Mouse (Mus musculus): ENCODE results near the gene Tmem262. TPM values are rescaled to one million over a fixed set of nuclear protein-coding genes. Genes with fewer than 3 reads are reported as not detected.

Tmem262 gene
- polyA plus RNA-seq, 2 experiments = 0.20 TPM; not detected in 1

DNA sequence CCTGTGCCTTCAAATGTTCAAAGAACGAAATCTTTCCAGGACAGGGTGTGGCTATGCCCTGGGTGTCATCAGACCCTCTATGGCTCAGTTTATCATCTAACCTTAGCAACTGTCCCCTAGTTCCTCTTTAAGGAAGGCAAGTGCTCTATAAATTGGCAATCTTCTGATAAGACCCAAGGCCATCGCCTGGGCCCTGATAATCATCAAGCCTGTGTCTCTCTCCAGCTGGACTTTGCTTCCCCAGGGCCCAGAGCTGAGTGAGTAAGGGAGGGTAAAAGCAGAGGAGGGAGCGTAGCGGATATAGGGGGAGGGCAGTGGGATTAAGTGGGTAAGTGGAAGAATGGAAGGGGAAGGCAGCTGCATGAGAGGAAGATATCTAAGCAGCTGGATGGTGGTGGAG is 24.6 kb downstream of the Tmem262 start:
- WGBS = 71% methylated on average over 4 of the region's 4 CpGs
- Histone ChIP-seq H3K27ac (replicated peaks; ENCODE audit: low read depth, low read length) (no peak overlapping the region), H3K27me3 (ENCODE audit: control insufficient read depth, insufficient read depth, low read length) (no peaks in the 10 kb centered on the region), H3K4me1 (ENCODE audit: control insufficient read depth, insufficient read depth, low read length) (no peaks in the 10 kb centered on the region), H3K4me2 (replicated peaks; ENCODE audit: low read depth, low read length, severe bottlenecking) (no peak overlapping the region), H3K36me3 (ENCODE audit: control insufficient read depth, insufficient read depth, low read length) (no peaks in the 10 kb centered on the region), H3K4me3 (replicated peaks; ENCODE audit: low read length) (no peak overlapping the region), H3K9me3 (ENCODE audit: control insufficient read depth, low read length) (no peaks in the 10 kb centered on the region), H3K9ac (ENCODE audit: low read depth, low read length, severe bottlenecking) (no peak overlapping the region)
- no peak for ATAC-seq (ENCODE audit: low FRiP score, low read depth)
- no peak for DNase-seq (ENCODE audit: low spot score)
- no peak for TF ChIP-seq POLR2A (IDR thresholded peaks at IDR 0.05; ENCODE audit: borderline replicate concordance, extremely low read depth, insufficient read depth, insufficient read length)

DNA sequence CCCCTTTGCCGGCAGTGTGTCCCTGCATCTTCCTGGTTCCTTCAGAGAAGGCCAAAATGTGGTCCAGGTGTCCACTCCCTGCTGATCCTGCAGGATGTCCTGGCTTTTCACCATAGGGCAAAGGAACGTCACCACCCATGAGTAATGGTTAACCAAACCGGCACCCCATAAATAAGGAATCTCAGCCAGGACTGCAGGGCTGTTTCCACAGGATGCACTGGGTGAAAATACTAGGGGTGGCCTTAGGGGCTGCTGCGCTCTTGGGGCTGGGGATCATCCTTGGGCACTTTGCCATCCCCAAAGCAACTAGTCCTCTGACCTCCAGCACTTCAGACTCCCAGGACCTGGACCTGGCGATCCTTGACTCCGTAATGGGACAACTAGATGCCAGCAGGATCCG is 25.8 kb downstream of the Tmem262 start, which contains the start of gene Naaladl1:
Gene Naaladl1 (plus strand): TSS at position 197 of the 400 bp plus-strand sequence.
- no peaks in the 10 kb centered on the region for H3K27me3 ChIP-seq (ENCODE audit: control insufficient read depth, insufficient read depth, low read length)
- WGBS = 76% methylated on average over 7 of the region's 7 CpGs
- H3K4me2 ChIP-seq (replicated peaks; ENCODE audit: low read depth, low read length, severe bottlenecking) = no peak within 1 kb of the TSS
- no peaks in the 10 kb centered on the region for H3K9me3 ChIP-seq (ENCODE audit: control insufficient read depth, low read length)
- DNase-seq (ENCODE audit: low spot score) (no peak), ATAC-seq (ENCODE audit: low FRiP score, low read depth) (no peak)
- no peak within 1 kb of the TSS for H3K9ac ChIP-seq (ENCODE audit: low read depth, low read length, severe bottlenecking)
- no peak within 1 kb of the TSS for H3K27ac ChIP-seq (replicated peaks; ENCODE audit: low read depth, low read length)
- TF ChIP-seq POLR2A (IDR thresholded peaks at IDR 0.05; ENCODE audit: borderline replicate concordance, extremely low read depth, insufficient read depth, insufficient read length) = no peak
- no peak within 1 kb of the TSS for H3K4me3 ChIP-seq (replicated peaks; ENCODE audit: low read length)
- no peaks in the 10 kb centered on the region for H3K4me1 ChIP-seq (ENCODE audit: control insufficient read depth, insufficient read depth, low read length)
- no peaks in the 10 kb centered on the region for H3K36me3 ChIP-seq (ENCODE audit: control insufficient read depth, insufficient read depth, low read length)

DNA sequence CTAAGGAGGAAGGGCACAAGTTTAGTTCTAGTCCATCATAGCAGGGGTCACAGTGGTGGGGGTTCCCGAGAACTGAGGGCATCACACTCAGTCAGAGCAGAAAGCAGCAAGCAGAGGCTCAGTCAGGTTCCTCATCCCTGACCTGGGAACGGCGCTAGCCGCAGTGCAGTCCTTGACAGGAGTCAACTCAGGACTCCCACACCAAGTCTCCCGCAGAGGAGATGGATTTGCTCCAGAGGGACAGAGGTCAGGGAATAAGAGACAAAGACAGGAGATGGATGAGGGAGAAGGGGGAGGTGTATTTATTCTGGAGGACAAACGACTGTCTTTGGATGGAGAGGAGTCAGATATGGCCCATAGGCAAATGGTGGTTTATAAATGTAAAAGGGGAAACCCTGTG is 33.3 kb downstream of the Tmem262 start:
- Histone ChIP-seq H3K27ac (replicated peaks; ENCODE audit: low read depth, low read length) (no peak overlapping the region), H3K27me3 (ENCODE audit: control insufficient read depth, insufficient read depth, low read length) (no peaks in the 10 kb centered on the region), H3K36me3 (ENCODE audit: control insufficient read depth, insufficient read depth, low read length) (peaks cover 23% of the 10 kb centered on the region), H3K4me3 (replicated peaks; ENCODE audit: low read length) (no peak overlapping the region), H3K4me2 (replicated peaks; ENCODE audit: low read depth, low read length, severe bottlenecking) (no peak overlapping the region), H3K4me1 (ENCODE audit: control insufficient read depth, insufficient read depth, low read length) (peaks cover 5% of the 10 kb centered on the region; the same call in 1 of the 2 replicates), H3K9me3 (ENCODE audit: control insufficient read depth, low read length) (no peaks in the 10 kb centered on the region), H3K9ac (ENCODE audit: low read depth, low read length, severe bottlenecking) (no peak overlapping the region)
- TF ChIP-seq POLR2A (IDR thresholded peaks at IDR 0.05; ENCODE audit: borderline replicate concordance, extremely low read depth, insufficient read depth, insufficient read length) = no peak
- no peak for ATAC-seq (ENCODE audit: low FRiP score, low read depth)
- WGBS = 59% methylated on average over 6 of the region's 6 CpGs
- no peak for DNase-seq (ENCODE audit: low spot score)

DNA sequence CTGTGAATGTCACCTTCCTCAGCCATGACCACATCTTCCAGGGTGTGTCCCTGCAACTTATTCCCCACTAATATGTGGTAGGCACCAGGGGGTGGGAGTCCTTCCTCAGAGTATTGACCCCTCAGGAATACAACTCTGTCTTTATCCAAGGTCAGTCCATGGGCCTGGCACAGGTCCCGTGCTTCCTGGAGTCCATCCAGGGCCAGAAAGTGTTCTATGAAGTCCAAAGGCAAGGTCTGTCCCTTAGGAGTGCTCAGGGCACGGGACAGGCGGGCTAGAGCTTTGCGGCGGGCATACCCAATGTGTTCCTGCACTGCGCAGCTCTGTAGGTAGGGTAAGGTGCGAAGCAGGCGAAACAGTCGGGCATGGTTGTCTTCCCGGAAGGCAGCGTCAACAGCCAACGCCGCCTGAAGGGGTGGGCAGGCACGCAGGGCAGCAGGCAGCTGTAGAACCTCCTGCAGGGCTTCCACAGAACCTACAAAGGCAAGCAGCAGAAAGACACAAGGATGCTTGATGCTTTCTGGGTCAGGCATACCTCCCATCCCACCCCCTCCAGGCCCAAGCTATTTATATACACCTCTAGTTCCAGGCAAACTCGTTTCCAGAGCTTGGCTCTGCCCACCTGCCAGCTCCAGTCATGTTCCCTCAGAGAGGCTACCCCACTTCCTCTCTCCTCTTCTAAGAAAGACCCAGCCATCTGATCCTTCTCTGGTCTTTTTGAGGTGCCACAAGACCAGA is 36.4 kb downstream of the Tmem262 start:
- Histone ChIP-seq H3K27ac (replicated peaks; ENCODE audit: low read depth, low read length) (no peak overlapping the region), H3K27me3 (ENCODE audit: control insufficient read depth, insufficient read depth, low read length) (no peaks in the 10 kb centered on the region), H3K4me2 (replicated peaks; ENCODE audit: low read depth, low read length, severe bottlenecking) (no peak overlapping the region), H3K9me3 (ENCODE audit: control insufficient read depth, low read length) (no peaks in the 10 kb centered on the region), H3K36me3 (ENCODE audit: control insufficient read depth, insufficient read depth, low read length) (peaks cover 31% of the 10 kb centered on the region), H3K4me3 (replicated peaks; ENCODE audit: low read length) (no peak overlapping the region), H3K9ac (ENCODE audit: low read depth, low read length, severe bottlenecking) (no peak overlapping the region), H3K4me1 (ENCODE audit: control insufficient read depth, insufficient read depth, low read length) (peaks cover 10% of the 10 kb centered on the region)
- no peak for DNase-seq (ENCODE audit: low spot score)
- 87% methylated on average over 15 of the region's 15 CpGs for WGBS
- ATAC-seq (ENCODE audit: low FRiP score, low read depth) = no peak
- no peak for TF ChIP-seq POLR2A (IDR thresholded peaks at IDR 0.05; ENCODE audit: borderline replicate concordance, extremely low read depth, insufficient read depth, insufficient read length)

DNA sequence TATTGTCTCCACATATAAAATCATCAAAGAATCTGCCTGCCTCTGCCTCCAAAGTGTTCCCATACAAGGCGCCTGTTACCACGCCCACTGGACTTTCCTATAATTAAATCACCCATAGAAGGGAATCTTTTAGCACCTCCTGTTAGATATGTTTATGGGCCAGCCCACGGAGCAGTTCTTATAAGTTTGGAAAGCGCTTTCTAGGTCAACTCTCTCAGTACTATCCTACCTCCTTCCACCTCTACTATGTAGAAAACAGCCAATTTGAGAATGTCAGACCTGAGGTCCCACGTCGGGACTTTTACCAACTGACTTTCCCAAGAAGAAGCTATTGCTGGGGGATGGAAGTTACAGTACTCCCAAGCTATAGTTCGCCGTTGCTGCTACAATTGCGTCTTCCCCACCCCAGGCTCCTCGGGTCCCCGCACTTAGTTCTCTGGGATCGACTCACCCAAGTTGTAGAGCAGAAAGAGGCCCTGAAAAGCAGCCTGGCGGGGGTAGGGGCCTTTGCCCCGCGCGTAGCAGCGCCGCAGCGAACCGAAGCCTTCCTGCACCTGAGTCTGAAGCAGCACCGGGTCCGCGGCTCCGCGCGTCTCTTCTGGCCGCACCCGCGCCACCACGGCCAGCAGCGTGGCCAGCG is 37.6 kb downstream of the Tmem262 start:
- H3K36me3 ChIP-seq (ENCODE audit: control insufficient read depth, insufficient read depth, low read length) = peaks cover 31% of the 10 kb centered on the region
- 6% methylated on average over 25 of the region's 32 CpGs for WGBS

More for the DNA sequence above, 37.6 kb downstream of the Tmem262 start:
- DNase-seq (ENCODE audit: low spot score) = peak; percentile 14
- ATAC-seq (ENCODE audit: low FRiP score, low read depth) = no peak
- Histone ChIP-seq H3K4me2 (replicated peaks; ENCODE audit: low read depth, low read length, severe bottlenecking) (peak overlapping the region; percentile 83), H3K9me3 (ENCODE audit: control insufficient read depth, low read length) (no peaks in the 10 kb centered on the region), H3K27me3 (ENCODE audit: control insufficient read depth, insufficient read depth, low read length) (no peaks in the 10 kb centered on the region), H3K27ac (replicated peaks; ENCODE audit: low read depth, low read length) (peak overlapping the region; percentile 93), H3K4me1 (ENCODE audit: control insufficient read depth, insufficient read depth, low read length) (peaks cover 10% of the 10 kb centered on the region), H3K9ac (ENCODE audit: low read depth, low read length, severe bottlenecking) (peak overlapping the region; percentile 79), H3K4me3 (replicated peaks; ENCODE audit: low read length) (peak overlapping the region; percentile 88)
- no peak for TF ChIP-seq POLR2A (IDR thresholded peaks at IDR 0.05; ENCODE audit: borderline replicate concordance, extremely low read depth, insufficient read depth, insufficient read length)

Data from limb, embryonic 14.5 days (tissue).